Mouse (Mus musculus) kidney, adult 18-20 months (tissue): ENCODE data around the gene Orai1.
A peak's percentile ranks its signal among the peaks of the same experiment; 100 is the strongest.

ENCODE experiments used
- DNase-seq: peaks from one replicate; pipeline ENCODE4 v3.0.0; 2021

Gene Orai1

DNA sequence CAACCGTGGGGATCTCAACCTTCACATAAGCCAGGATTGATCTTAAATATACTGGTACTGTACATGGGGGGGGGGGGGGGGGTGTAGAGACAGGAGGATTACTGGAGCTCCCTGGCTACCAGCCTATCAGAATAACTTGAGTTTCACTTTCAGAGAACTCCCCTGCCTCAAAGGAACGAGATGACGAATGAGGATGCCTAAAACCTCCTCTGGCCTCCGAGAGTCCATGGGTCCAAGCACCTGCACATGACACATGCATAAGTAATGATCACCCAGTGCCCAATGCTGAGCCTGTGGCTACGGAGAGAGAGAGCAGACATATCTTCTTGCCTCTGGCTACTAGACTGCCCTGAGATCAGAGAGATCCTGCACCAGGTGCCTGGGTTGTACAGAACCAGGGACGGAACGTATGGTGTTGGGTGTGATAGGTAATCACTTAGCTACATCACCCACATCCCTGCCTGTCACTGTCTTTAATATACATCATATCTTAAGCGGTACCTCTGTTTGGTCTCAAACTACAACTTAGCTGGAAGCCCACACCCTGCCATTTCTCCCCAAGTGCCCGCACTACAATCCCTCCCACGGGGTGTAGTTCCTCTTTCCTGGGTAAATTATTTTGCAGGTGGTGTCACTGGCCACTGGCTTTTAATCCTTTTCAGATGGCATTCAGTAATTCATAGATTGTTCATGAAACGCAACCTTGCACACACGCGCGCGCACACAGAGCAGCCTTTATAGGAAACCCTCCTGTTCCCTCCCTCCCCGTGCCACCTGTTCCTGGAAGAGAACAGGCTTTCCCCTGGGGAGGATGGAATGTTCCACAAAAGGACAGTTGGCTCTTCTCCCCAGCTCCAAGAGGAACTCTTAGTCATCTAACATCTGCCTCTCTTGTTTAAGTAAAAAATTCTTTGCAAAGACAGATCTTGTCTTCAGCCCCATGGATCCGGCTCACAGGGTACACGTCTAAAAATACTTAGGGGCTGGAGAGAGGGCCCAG, 17.4 kb upstream of the Orai1 start:
- DNase-seq: no peak

DNA sequence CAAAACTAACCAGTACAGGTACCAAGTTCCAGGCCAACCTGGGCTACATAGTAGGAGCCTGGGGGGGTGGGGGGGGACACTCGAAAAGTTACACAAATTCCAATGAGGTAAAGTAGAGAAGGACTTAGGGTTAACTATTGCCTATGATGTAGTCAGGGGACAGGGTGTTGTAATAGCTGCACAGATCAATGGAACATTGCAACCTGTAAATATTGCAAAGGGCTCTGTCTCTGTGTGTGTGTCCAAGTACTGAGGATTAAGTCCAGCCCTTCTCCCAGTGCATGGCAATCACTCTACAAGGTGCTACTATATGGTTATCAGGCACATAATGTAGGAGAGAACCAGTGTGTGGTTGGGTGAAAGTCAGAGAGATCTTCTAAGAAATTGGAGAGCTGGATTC, 14.0 kb upstream of the Orai1 start:
- no peak for DNase-seq

DNA sequence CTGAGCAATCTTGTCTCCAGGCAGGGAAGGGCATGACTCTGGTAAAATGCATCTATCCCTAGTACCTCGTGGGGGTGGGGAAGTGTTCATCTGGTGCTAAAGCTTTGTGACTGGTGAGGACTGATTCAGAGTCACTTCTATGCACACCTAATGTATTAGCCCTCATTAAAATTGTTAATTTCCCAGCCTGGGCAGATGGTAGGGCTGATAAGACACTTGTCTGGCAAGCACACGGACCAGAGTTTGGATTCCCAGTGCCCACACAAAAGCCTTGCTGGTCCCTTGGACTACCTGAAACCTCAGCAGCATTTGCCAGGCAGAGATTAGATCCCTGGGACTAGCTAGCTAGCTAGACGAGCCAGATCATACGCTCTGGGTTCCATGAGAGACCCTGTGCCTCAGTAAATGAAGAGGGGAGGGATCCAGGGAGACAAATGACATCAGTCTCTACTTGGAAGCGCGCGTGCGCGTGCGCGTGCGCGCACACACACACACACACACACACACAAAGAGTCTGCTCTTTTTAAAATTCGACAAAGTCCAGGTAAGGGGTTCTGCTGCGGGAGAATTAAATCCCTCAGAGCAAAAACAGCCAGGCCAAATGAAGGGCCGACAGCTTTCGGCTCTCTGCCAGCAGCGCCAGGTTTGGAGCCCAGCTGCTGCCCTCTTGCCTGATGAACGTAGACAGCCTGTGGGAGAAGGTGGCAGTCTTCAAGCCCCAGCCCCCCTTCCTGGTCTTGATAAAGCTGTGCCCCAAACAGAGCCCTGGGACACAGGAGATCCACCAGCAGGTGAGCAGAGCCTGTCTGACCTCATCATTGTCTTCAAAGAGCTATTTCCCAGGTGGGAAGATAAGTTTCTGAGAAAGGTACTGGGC, 8.9 kb upstream of the Orai1 start:
- no peak for DNase-seq

DNA sequence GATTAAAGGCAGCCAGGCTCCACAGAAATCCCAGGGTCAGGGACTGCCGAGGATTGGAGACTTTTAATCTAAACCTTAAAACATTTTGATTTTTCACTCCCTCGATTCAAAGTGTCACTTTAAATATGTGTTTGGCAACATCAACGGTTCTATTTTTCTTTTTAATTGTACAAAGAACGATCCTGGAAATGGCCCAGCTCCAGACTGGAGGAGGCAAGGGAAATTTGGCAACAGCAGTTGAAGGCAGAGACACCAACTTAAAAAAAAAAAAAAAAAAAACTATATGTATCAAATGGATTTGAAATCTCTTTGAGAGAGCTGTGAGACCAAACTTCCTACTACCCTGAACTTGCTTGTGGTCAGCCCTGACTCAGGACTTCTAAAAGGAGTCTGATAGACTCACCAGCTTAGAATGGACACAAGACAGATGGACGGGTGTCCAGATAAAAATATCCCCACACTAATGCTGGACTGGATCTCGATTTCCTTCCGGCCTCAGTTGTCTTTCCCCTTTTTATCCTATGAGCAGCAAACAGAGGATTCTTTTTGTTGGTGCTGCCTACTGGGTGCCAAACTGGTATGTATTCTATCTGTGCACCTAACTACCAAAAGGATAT, 5.9 kb upstream of the Orai1 start:
- DNase-seq: no peak

GRCm38 (mm10) chr5:123009873-123010272, 5.0 kb upstream of the Orai1 start:
- DNase-seq: no peak

DNA sequence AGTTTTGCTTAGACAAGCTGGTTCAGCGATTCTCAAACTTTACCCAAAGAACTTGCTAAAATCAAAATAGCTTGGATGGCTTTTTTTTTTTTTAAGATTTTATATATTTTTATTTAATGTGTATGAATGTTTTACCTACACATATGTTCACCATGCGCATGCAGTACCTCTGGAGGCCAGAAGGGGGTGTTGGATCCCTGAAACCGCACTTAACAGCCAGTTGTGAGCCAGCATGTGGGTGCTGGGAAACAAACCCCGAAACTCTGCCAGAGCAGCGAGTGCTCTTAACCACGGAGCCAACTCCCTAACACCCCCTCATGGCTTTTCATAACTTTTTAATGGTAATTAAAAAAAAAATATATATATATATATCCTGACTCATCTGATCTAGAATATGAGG, 4.1 kb upstream of the Orai1 start:
- DNase-seq: no peak

- no peak for DNase-seq
Measured at GRCm38 (mm10) chr5:123011705-123012104, 3.2 kb upstream of the Orai1 start.

- DNase-seq: peak; percentile 65
Measured at GRCm38 (mm10) chr5:123013599-123014315, 1.1 kb upstream of the Orai1 start.

- no peak for DNase-seq
Measured at GRCm38 (mm10) chr5:123015915-123016314, 1.0 kb downstream of the Orai1 start.

- peak; percentile 43 for DNase-seq
Measured at GRCm38 (mm10) chr5:123017504-123017903, 2.6 kb downstream of the Orai1 start.

GRCm38 (mm10) chr5:123019336-123020016, 4.6 kb downstream of the Orai1 start:
- DNase-seq: no peak

DNA sequence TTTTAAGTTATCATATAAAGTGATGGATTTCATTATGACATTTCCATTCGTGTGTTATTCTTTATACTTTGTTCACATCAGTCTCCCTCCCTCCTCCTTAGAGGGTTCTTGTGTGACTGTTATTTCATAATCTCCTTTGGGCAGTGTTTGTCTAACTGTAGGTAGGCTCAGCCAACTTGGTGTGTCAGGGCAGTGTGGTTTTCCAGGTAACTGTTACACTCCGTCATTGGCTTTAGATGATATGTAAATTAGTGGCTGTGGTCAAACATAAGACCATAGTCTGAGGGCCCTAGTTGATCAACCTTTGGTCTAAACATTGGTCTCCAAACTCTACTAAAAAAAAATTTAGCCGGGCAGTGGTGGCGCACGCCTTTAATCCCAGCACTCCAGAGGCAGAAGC, 5.6 kb downstream of the Orai1 start:
- no peak for DNase-seq

- DNase-seq: no peak
Measured at GRCm38 (mm10) chr5:123021438-123021837, 6.6 kb downstream of the Orai1 start.

- DNase-seq: no peak
Measured at GRCm38 (mm10) chr5:123023049-123023448, 8.2 kb downstream of the Orai1 start.

- DNase-seq: no peak
Measured at GRCm38 (mm10) chr5:123024312-123024711, 9.4 kb downstream of the Orai1 start.

- peak; percentile 31 for DNase-seq
Measured at GRCm38 (mm10) chr5:123024965-123025573, 10.2 kb downstream of the Orai1 start.

DNA sequence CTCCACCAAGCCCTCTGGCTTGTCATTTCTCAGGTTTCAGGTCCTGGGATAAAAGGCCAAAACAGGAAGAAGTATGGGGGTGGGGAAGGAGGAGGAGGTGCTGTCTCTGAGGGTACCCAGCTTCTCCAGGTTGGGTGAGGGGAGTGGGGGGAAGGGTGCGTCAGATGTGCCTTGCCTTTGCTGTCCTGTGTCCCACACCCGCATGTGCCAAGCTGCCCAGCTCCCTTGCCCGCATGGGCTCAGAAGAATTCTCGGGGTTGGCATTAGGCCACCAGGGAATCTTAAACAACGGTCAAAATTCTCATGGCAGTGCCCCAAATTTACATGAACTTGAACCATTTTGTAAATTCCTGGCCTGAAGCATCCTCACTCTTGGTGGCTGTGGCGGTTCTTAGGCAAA, 11.5 kb downstream of the Orai1 start:
- DNase-seq: peak; percentile 55

- DNase-seq: peak; percentile 49
Measured at GRCm38 (mm10) chr5:123027436-123027835, 12.6 kb downstream of the Orai1 start.

GRCm38 (mm10) chr5:123029729-123030128, 14.9 kb downstream of the Orai1 start:
- no peak for DNase-seq

DNA sequence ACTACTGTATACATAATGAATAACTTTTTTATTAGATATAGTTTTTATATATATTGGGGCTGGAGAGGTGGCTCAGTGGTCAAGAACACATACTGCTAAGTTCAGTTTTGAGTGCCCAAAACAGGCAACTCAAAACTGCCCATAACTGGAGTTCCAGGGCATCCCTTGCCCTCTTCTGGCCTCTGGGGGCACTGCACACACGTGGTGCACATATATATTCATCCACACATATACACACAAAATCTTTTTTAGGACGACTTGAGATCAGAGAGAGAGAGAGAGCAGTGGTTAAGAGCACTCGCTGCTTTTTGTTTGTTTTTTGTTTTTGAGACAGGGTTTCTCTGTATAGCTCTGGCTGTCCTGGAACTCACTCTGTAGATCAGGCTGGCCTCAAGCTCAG, 16.4 kb downstream of the Orai1 start:
- no peak for DNase-seq

- DNase-seq: no peak
Measured at GRCm38 (mm10) chr5:123033646-123034160, 18.8 kb downstream of the Orai1 start.
